Comparison of ENCODE assay signal across 8 mouse cellular contexts in genomic region chr1:138550184-138550583, GRCm38 (mm10).
A peak's percentile ranks its signal among the peaks of the same experiment; 100 is the strongest.
DNase-seq lines count a peak whose midpoint lies in the region; ATAC-seq lines count a peak whose summit lies in the region.

No protein-coding gene starts in this region.

- peak overlapping the region; percentile 44 for H3K4me3 ChIP-seq in brown adipose tissue, adult 24 weeks (ENCODE audit: insufficient read depth, low read depth, low read length)

- DNase-seq in frontal cortex, postnatal 14 days (ENCODE audit: low spot score in 2 of 2), result no peak
- peak; percentile 35 for DNase-seq in induced T-regulatory cell, adult 2 months (ENCODE audit: low read depth)
- DNase-seq in cerebellum, adult 8-10 months, result no peak
- no peak for DNase-seq in layer of hippocampus, adult 9-11 months
- no peak for DNase-seq in cerebellum, adult 11 months

- H3K27ac ChIP-seq in brown adipose tissue, adult 24 weeks (replicated peaks; ENCODE audit: low read depth, low read length), result 0 out of 2 replicates have a peak overlapping the region, but pooled peaks have one; percentile 15

- peaks cover 4% of the 10 kb centered on the region for H3K4me1 ChIP-seq in brown adipose tissue, adult 24 weeks (ENCODE audit: control insufficient read depth, insufficient read depth, insufficient read length, low read length)

- ATAC-seq in frontal cortex, adult (ENCODE audit: low TSS enrichment), result peak; percentile 65
- peak; percentile 96 for ATAC-seq in megakaryocyte, adult 5-6 weeks (ENCODE audit: poor library complexity, severe bottlenecking)
